Mouse (Mus musculus) testis, adult 2 months (tissue): ENCODE data around the gene Mdm2. TPM values are rescaled to one million over a fixed set of nuclear protein-coding genes. Genes with fewer than 3 reads are reported as not detected.

Experiments
- H3K27ac ChIP-seq: fragments of 200-500 bp; 2 replicates; pipeline ENCODE4 v1.5.1; 2012; ENCODE audit warnings: low read depth, low read length; ENCODE audit not compliant: control insufficient read depth, insufficient read depth
- H3K27me3 ChIP-seq: fragments of 200-500 bp; 2 replicates; pipeline ENCODE4 v1.6.1; 2012; ENCODE audit warnings: mild to moderate bottlenecking, low read length, moderate library complexity; ENCODE audit not compliant: control insufficient read depth, insufficient read depth
- H3K36me3 ChIP-seq: fragments of 200-500 bp; 2 replicates; pipeline ENCODE4 v1.6.1; 2012; ENCODE audit warnings: mild to moderate bottlenecking, low read length; ENCODE audit not compliant: control insufficient read depth, insufficient read depth
- H3K4me1 ChIP-seq: fragments of 200-500 bp; 2 replicates; pipeline ENCODE4 v1.6.1; 2012; ENCODE audit warnings: low read length; ENCODE audit not compliant: control insufficient read depth, insufficient read depth
- H3K4me3 ChIP-seq: fragments of 200-500 bp; 2 replicates; pipeline ENCODE4 v1.5.1; 2012; ENCODE audit warnings: low read depth, mild to moderate bottlenecking, low read length, moderate library complexity, mixed read lengths; ENCODE audit not compliant: control insufficient read depth
- CTCF ChIP-seq: fragments of 200-500 bp; IDR thresholded peaks from 2 replicates; pipeline ENCODE4 v1.5.1; 2012; ENCODE audit warnings: low read depth, mild to moderate bottlenecking, inconsistent platforms, low read length, moderate library complexity; ENCODE audit not compliant: control insufficient read depth, insufficient read depth, insufficient replicate concordance
- POLR2A ChIP-seq: fragments of 200-500 bp; IDR thresholded peaks from 2 replicates; pipeline ENCODE4 v1.6.1; 2012; ENCODE audit warnings: low read depth, mild to moderate bottlenecking, inconsistent platforms, low read length, moderate library complexity; ENCODE audit not compliant: control insufficient read depth
- polyA plus RNA-seq: library from polyadenylated mRNA; depleted of rRNA; stranded (reverse); fragments of >200 nt; gene quantifications from 2 replicates; pipeline ENCODE4 v1.2.3, GENCODE M21; 2012

Gene Mdm2
- polyA plus RNA-seq, 1 experiment, result 99.3 TPM

- H3K4me1 ChIP-seq, result peaks cover 9% of the 10 kb centered on the region; the same call in 1 of the 2 replicates
Measured at GRCm38 (mm10) chr10:117679963-117680473, 30.5 kb downstream of the Mdm2 start.

GRCm38 (mm10) chr10:117679029-117679686 is 31.4 kb downstream of the Mdm2 start:
- H3K36me3 ChIP-seq, result no peaks in the 10 kb centered on the region
- H3K4me3 ChIP-seq, result no peak overlapping the region
- no peak for TF ChIP-seq CTCF
- TF ChIP-seq POLR2A, result no peak
- H3K4me1 ChIP-seq, result peaks cover 9% of the 10 kb centered on the region; the same call in 1 of the 2 replicates
- no peak overlapping the region for H3K27ac ChIP-seq
- no peaks in the 10 kb centered on the region for H3K27me3 ChIP-seq

More at GRCm38 (mm10) chr10:117679963-117680473, 30.5 kb downstream of the Mdm2 start:
- Histone ChIP-seq H3K27me3 (no peaks in the 10 kb centered on the region), H3K4me3 (no peak overlapping the region), H3K27ac (no peak overlapping the region), H3K36me3 (no peaks in the 10 kb centered on the region)
- TF ChIP-seq CTCF, result no peak
- no peak for TF ChIP-seq POLR2A

DNA sequence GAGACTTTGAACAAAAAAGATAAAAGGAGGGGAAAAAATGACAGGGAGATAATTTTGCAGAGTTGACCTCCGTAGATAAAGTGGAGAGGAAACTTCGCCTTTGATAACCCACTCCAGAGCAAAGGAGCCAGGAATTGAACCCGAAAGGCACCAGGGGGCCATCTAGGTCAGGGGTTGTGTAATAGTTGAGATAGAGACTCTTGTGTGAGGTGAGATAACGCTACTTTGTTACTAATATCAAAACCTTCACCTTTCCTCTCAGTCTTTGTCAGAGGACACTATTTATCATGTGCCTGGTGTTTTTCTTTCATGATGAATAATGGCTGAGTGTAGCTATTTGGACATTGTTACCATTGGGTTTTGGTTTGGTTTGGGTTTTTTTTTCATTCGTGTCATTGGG is 32.2 kb downstream of the Mdm2 start:
- Histone ChIP-seq H3K4me1 (peaks cover 6% of the 10 kb centered on the region; the same call in 1 of the 2 replicates), H3K27me3 (no peaks in the 10 kb centered on the region), H3K27ac (no peak overlapping the region), H3K4me3 (no peak overlapping the region), H3K36me3 (no peaks in the 10 kb centered on the region)
- no peak for TF ChIP-seq POLR2A
- no peak for TF ChIP-seq CTCF

DNA sequence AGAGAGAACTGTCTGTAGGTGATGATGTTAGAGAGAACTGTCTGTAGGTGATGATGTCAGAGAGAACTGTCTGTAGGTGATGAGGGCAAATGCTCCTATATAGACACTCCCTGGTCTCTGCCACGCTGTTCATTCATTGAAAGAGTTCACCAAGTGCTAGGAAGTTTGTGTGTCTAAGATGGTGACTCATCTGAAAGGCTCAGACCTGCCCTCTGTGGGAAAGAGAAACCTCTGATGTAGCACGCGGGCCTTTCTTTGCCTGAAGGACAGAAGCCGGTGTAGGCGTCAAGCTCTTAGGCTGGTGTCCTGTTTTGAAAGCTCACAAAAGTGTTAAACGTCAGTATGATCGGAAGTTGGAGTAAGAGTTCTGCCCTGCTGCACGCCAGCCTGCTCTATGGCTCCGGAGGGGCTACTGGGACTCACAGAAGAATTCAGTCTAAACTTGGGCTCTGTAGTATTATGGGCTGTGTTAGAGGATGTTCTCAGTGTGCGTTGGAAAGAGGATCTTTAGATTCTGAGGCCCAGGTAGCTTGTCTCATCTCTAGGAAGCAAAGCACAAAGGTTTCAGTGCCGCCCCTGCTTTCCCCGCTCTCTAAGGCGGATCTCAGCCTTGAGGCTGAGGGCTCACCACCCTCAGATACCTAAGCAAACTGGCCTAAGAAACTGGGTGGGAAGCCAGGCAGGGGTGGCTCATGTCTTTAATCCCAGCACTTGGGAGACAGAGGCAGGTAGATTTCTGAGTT is 32.9 kb downstream of the Mdm2 start:
- Histone ChIP-seq H3K4me1 (peaks cover 6% of the 10 kb centered on the region; the same call in 1 of the 2 replicates), H3K27me3 (no peaks in the 10 kb centered on the region), H3K36me3 (no peaks in the 10 kb centered on the region), H3K27ac (no peak overlapping the region), H3K4me3 (no peak overlapping the region)
- TF ChIP-seq CTCF (no peak), POLR2A (no peak)

DNA sequence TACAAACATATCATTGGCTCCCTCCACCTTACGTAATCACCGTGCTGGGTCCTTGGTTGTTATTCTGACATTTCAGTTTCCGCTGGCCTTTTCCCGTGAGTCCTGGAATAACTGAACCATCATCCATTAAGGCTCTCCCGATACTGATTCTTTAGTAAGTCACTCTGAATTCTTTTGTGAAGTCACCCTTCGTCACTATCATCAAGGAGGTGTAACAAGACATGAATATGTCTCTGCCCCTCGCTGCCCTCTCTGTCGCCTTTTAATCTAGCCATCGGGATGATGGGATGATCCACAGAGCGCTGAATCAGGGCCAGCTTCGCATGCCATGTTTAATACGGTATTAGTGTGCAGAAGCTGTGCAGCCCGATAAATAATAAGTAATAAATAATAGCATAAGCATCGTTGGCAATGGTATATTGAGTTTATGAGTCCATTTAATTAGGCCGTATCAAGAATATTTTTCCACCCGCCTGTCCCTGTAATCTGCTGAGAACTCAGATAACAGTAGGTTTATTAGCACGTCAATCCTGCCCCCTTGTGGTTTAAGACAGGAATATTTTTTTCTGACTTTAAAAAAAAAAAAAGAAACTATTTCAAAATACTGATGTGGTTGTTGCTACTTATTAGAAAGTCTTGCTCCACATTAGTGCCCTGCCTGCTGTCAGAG is 33.8 kb downstream of the Mdm2 start:
- no peak for TF ChIP-seq CTCF
- no peak for TF ChIP-seq POLR2A
- no peak overlapping the region; the same call in 1 of the 2 replicates for H3K4me3 ChIP-seq
- no peak overlapping the region for H3K27ac ChIP-seq
- H3K4me1 ChIP-seq, result peaks cover 6% of the 10 kb centered on the region; the same call in 1 of the 2 replicates
- no peaks in the 10 kb centered on the region for H3K27me3 ChIP-seq
- H3K36me3 ChIP-seq, result no peaks in the 10 kb centered on the region

DNA sequence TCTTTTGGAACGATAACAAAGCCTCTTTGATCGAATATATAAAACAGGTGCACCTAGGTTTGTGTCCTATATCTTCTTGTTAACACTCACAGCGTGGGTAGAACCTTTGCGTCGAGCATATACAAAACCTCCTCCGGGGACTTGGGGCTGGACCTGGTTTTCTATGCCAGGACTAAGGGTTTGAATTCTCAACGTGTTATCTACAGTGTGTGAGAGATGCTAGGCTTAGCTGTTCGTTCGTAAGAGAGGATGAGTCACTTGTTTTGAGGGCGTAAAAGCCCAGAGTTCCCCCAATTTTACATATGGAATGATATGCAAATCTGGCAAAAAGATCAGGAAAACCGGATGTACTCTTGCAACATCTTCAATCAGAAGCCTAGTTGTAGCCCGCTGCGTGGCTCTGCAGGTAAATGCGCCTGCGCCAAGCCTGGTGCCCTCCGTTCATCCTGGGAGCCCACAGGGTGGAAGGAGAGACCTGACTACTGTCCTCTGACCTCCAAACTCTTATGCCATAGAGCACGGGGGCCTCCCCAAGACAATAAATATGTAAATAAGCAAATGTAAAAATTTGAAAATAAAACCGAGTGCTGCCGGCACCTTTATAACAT is 34.4 kb downstream of the Mdm2 start:
- H3K27ac ChIP-seq, result no peak overlapping the region
- TF ChIP-seq CTCF, result no peak
- no peak for TF ChIP-seq POLR2A
- peaks cover 6% of the 10 kb centered on the region; the same call in 1 of the 2 replicates for H3K4me1 ChIP-seq

More for the DNA sequence above, 34.4 kb downstream of the Mdm2 start:
- no peaks in the 10 kb centered on the region for H3K27me3 ChIP-seq
- H3K4me3 ChIP-seq, result peak overlapping the region; percentile 28
- H3K36me3 ChIP-seq, result no peaks in the 10 kb centered on the region
